Mouse (Mus musculus): ENCODE measurements at regions not wholly inside any gene's neighbourhood (a gene's known extent, or its start where the extent isn't known, plus 50 kb on each side); places are given as distances from the start of the nearest gene placed in this dataset.

- WGBS = 36% methylated on average over 1 of the region's 1 CpGs
- no peak for ATAC-seq (ENCODE audit: insufficient number of reproducible peaks, insufficient read depth, low FRiP score, low read depth)
These were observed 416.3 kb upstream of the Ubash3b start for GRCm38 (mm10) chr9:41577760-41578159.

DNA sequence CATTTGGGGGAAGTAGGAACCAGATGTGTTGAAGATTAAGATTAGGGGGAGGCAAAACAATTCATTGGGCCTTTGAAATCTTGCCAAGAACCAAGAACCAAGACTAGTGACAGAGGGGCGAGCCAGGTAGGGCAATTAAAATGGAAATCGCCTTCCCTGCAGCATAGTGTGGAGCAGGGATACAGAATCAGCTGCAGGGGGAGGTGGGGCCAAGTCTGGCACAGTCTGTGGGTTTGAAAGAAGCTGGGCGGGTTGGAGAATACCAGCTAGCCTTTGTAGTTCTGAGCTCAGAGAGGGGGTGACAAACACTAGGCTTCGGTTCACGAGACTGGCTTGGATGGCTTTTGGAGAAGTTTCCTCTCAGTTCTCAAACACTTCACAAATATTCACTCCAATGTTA lies 414.3 kb upstream of the Ubash3b start:
- H3K36me3 ChIP-seq (ENCODE audit: control insufficient read depth, insufficient read depth, low read length) = no peaks in the 10 kb centered on the region
- no peak for ATAC-seq (ENCODE audit: insufficient number of reproducible peaks, insufficient read depth, low FRiP score, low read depth)
- WGBS = 57% methylated on average over 5 of the region's 5 CpGs
- H3K9ac ChIP-seq (ENCODE audit: low read length) = no peak overlapping the region
- peaks cover 4 to 7% of the 10 kb centered on the region in 2 experiments; a peak in 3 of 4 replicates for H3K4me1 ChIP-seq (ENCODE audit: control insufficient read depth in 2 of 2, insufficient read depth in 2 of 2, low read length in 2 of 2)
- no peak overlapping the region for H3K27ac ChIP-seq (replicated peaks in 1 of 2; ENCODE audit: control insufficient read depth in 1 of 2, insufficient read depth in 1 of 2, low read depth in 2 of 2, low read length in 2 of 2)
- H3K4me3 ChIP-seq (ENCODE audit: control insufficient read depth in 1 of 2, insufficient read depth in 1 of 2, low read depth in 1 of 2, low read length in 2 of 2) = no peak overlapping the region
- no peak overlapping the region for H3K4me2 ChIP-seq (ENCODE audit: low read length)
- H3K27me3 ChIP-seq (ENCODE audit: control insufficient read depth, insufficient read depth, low read length) = no peaks in the 10 kb centered on the region
- H3K9me3 ChIP-seq (ENCODE audit: control insufficient read depth, low read length) = no peaks in the 10 kb centered on the region

More at GRCm38 (mm10) chr9:41577760-41578159, 416.3 kb upstream of the Ubash3b start:
- Histone ChIP-seq H3K9ac (ENCODE audit: low read length) (no peak overlapping the region), H3K4me1 (ENCODE audit: control insufficient read depth in 2 of 2, insufficient read depth in 2 of 2, low read length in 2 of 2) (peaks cover 4 to 7% of the 10 kb centered on the region in 2 experiments; a peak in 3 of 4 replicates), H3K4me3 (ENCODE audit: control insufficient read depth in 1 of 2, insufficient read depth in 1 of 2, low read depth in 1 of 2, low read length in 2 of 2) (no peak overlapping the region), H3K9me3 (ENCODE audit: control insufficient read depth, low read length) (no peaks in the 10 kb centered on the region), H3K4me2 (ENCODE audit: low read length) (no peak overlapping the region), H3K27me3 (ENCODE audit: control insufficient read depth, insufficient read depth, low read length) (no peaks in the 10 kb centered on the region), H3K36me3 (ENCODE audit: control insufficient read depth, insufficient read depth, low read length) (no peaks in the 10 kb centered on the region), H3K27ac (replicated peaks in 1 of 2; ENCODE audit: control insufficient read depth in 1 of 2, insufficient read depth in 1 of 2, low read depth in 2 of 2, low read length in 2 of 2) (no peak overlapping the region)

DNA sequence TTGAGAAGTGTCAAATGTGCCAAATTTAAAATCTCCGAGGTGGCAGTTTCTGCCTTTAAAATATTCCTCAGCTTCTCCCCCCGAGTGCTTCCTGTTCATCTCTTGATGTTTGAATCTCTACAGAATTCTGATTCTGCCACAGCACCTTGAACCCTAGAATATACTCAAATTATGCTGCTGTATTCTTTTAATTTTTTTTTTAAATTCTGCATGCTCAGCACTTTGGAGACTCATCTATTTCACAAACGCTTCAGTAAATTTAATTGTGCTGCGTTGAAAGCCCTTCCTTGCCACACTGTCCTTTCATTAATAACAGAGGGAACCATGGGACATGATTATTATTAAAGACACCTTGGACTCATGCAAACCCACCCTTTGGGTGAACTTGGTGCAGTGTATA lies 408.8 kb upstream of the Ubash3b start:
- Histone ChIP-seq H3K36me3 (ENCODE audit: control insufficient read depth, insufficient read depth, low read length) (no peaks in the 10 kb centered on the region), H3K27ac (replicated peaks in 1 of 2; ENCODE audit: control insufficient read depth in 1 of 2, insufficient read depth in 1 of 2, low read depth in 2 of 2, low read length in 2 of 2) (no peak overlapping the region), H3K27me3 (ENCODE audit: control insufficient read depth, insufficient read depth, low read length) (no peaks in the 10 kb centered on the region), H3K9me3 (ENCODE audit: control insufficient read depth, low read length) (no peaks in the 10 kb centered on the region), H3K9ac (ENCODE audit: low read length) (no peak overlapping the region), H3K4me3 (ENCODE audit: control insufficient read depth in 1 of 2, insufficient read depth in 1 of 2, low read depth in 1 of 2, low read length in 2 of 2) (no peak overlapping the region), H3K4me1 (ENCODE audit: control insufficient read depth in 2 of 2, insufficient read depth in 2 of 2, low read length in 2 of 2) (no peaks in the 10 kb centered on the region), H3K4me2 (ENCODE audit: low read length) (no peak overlapping the region)
- ATAC-seq (ENCODE audit: insufficient number of reproducible peaks, insufficient read depth, low FRiP score, low read depth) = no peak
- WGBS = 89% methylated on average over 4 of the region's 4 CpGs

- Histone ChIP-seq H3K36me3 (ENCODE audit: control insufficient read depth, insufficient read depth, low read length) (no peaks in the 10 kb centered on the region), H3K4me1 (ENCODE audit: control insufficient read depth in 2 of 2, insufficient read depth in 2 of 2, low read length in 2 of 2) (no peaks in the 10 kb centered on the region)
- 64% methylated on average over 5 of the region's 5 CpGs for WGBS
These were observed 405.0 kb upstream of the Ubash3b start for GRCm38 (mm10) chr9:41566496-41566895.

GRCm38 (mm10) chr9:41565784-41566183 lies 404.3 kb upstream of the Ubash3b start:
- no peak overlapping the region for H3K9ac ChIP-seq (ENCODE audit: low read length)
- H3K4me3 ChIP-seq (ENCODE audit: control insufficient read depth in 1 of 2, insufficient read depth in 1 of 2, low read depth in 1 of 2, low read length in 2 of 2) = no peak overlapping the region
- H3K4me2 ChIP-seq (ENCODE audit: low read length) = no peak overlapping the region
- no peaks in the 10 kb centered on the region for H3K9me3 ChIP-seq (ENCODE audit: control insufficient read depth, low read length)
- no peak overlapping the region for H3K27ac ChIP-seq (replicated peaks in 1 of 2; ENCODE audit: control insufficient read depth in 1 of 2, insufficient read depth in 1 of 2, low read depth in 2 of 2, low read length in 2 of 2)
- H3K27me3 ChIP-seq (ENCODE audit: control insufficient read depth, insufficient read depth, low read length) = no peaks in the 10 kb centered on the region
- H3K36me3 ChIP-seq (ENCODE audit: control insufficient read depth, insufficient read depth, low read length) = no peaks in the 10 kb centered on the region
- no peak for ATAC-seq (ENCODE audit: insufficient number of reproducible peaks, insufficient read depth, low FRiP score, low read depth)
- H3K4me1 ChIP-seq (ENCODE audit: control insufficient read depth in 2 of 2, insufficient read depth in 2 of 2, low read length in 2 of 2) = no peaks in the 10 kb centered on the region
- 87% methylated on average over 7 of the region's 7 CpGs for WGBS

More at GRCm38 (mm10) chr9:41566496-41566895, 405.0 kb upstream of the Ubash3b start:
- Histone ChIP-seq H3K4me2 (ENCODE audit: low read length) (no peak overlapping the region), H3K27me3 (ENCODE audit: control insufficient read depth, insufficient read depth, low read length) (no peaks in the 10 kb centered on the region), H3K9me3 (ENCODE audit: control insufficient read depth, low read length) (no peaks in the 10 kb centered on the region), H3K27ac (replicated peaks in 1 of 2; ENCODE audit: control insufficient read depth in 1 of 2, insufficient read depth in 1 of 2, low read depth in 2 of 2, low read length in 2 of 2) (no peak overlapping the region), H3K9ac (ENCODE audit: low read length) (no peak overlapping the region), H3K4me3 (ENCODE audit: control insufficient read depth in 1 of 2, insufficient read depth in 1 of 2, low read depth in 1 of 2, low read length in 2 of 2) (no peak overlapping the region)
- ATAC-seq (ENCODE audit: insufficient number of reproducible peaks, insufficient read depth, low FRiP score, low read depth) = no peak

DNA sequence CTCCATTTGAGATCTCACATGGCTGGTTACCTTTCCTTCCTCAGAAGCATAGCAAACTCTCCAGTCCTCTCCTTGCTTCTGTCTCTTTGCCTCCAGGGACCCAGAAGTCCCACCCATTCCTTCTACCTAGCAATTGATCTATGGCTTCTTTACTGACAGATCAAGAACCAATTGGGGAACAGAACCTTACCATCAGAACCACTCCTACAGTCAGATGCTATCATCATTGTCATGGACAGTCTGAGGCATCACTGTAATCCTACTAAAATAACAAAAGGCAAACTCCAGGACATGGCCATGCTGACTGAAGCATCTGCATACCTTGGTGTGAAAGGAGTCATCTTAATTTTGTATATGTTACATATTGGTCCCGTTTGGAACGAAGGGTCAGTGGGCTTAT lies 401.9 kb upstream of the Ubash3b start:
- no peaks in the 10 kb centered on the region for H3K9me3 ChIP-seq (ENCODE audit: control insufficient read depth, low read length)
- ATAC-seq (ENCODE audit: insufficient number of reproducible peaks, insufficient read depth, low FRiP score, low read depth) = no peak
- no peak overlapping the region for H3K27ac ChIP-seq (replicated peaks in 1 of 2; ENCODE audit: control insufficient read depth in 1 of 2, insufficient read depth in 1 of 2, low read depth in 2 of 2, low read length in 2 of 2)
- H3K27me3 ChIP-seq (ENCODE audit: control insufficient read depth, insufficient read depth, low read length) = no peaks in the 10 kb centered on the region
- H3K4me3 ChIP-seq (ENCODE audit: control insufficient read depth in 1 of 2, insufficient read depth in 1 of 2, low read depth in 1 of 2, low read length in 2 of 2) = no peak overlapping the region
- no peaks in the 10 kb centered on the region for H3K36me3 ChIP-seq (ENCODE audit: control insufficient read depth, insufficient read depth, low read length)
- H3K9ac ChIP-seq (ENCODE audit: low read length) = no peak overlapping the region
- 81% methylated on average over 2 of the region's 2 CpGs for WGBS
- H3K4me2 ChIP-seq (ENCODE audit: low read length) = no peak overlapping the region
- H3K4me1 ChIP-seq (ENCODE audit: control insufficient read depth in 2 of 2, insufficient read depth in 2 of 2, low read length in 2 of 2) = no peaks in the 10 kb centered on the region

GRCm38 (mm10) chr9:41558456-41558855 lies 397.0 kb upstream of the Ubash3b start:
- Histone ChIP-seq H3K36me3 (ENCODE audit: control insufficient read depth, insufficient read depth, low read length) (no peaks in the 10 kb centered on the region), H3K4me1 (ENCODE audit: control insufficient read depth in 2 of 2, insufficient read depth in 2 of 2, low read length in 2 of 2) (no peaks in the 10 kb centered on the region), H3K4me2 (ENCODE audit: low read length) (no peak overlapping the region), H3K9me3 (ENCODE audit: control insufficient read depth, low read length) (no peaks in the 10 kb centered on the region), H3K4me3 (ENCODE audit: control insufficient read depth in 1 of 2, insufficient read depth in 1 of 2, low read depth in 1 of 2, low read length in 2 of 2) (no peak overlapping the region), H3K9ac (ENCODE audit: low read length) (no peak overlapping the region), H3K27me3 (ENCODE audit: control insufficient read depth, insufficient read depth, low read length) (no peaks in the 10 kb centered on the region), H3K27ac (replicated peaks in 1 of 2; ENCODE audit: control insufficient read depth in 1 of 2, insufficient read depth in 1 of 2, low read depth in 2 of 2, low read length in 2 of 2) (no peak overlapping the region)
- 93% methylated on average over 3 of the region's 3 CpGs for WGBS
- ATAC-seq (ENCODE audit: insufficient number of reproducible peaks, insufficient read depth, low FRiP score, low read depth) = no peak

DNA sequence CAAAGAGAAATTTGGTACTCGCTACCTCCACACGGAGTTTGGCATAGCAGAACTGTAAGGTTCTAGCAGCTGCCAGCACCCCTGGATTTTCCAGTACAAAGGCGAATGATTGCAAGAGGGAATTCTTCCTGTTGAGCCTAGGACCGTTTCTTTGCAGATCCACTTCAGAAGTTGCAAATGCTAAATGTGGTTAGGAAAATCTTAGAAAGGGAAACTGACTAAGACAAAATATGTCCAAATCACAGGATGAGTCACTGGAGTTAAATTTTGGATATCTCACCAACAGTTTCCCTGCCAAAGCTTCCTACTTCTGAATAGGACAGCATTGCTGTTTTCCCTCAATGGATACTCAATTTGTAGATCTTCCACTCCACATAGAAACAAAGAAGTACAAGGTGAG lies 395.4 kb upstream of the Ubash3b start:
- WGBS = 77% methylated on average over 4 of the region's 4 CpGs
- Histone ChIP-seq H3K4me2 (ENCODE audit: low read length) (no peak overlapping the region), H3K36me3 (ENCODE audit: control insufficient read depth, insufficient read depth, low read length) (no peaks in the 10 kb centered on the region), H3K9me3 (ENCODE audit: control insufficient read depth, low read length) (no peaks in the 10 kb centered on the region), H3K4me3 (ENCODE audit: control insufficient read depth in 1 of 2, insufficient read depth in 1 of 2, low read depth in 1 of 2, low read length in 2 of 2) (no peak overlapping the region), H3K27me3 (ENCODE audit: control insufficient read depth, insufficient read depth, low read length) (no peaks in the 10 kb centered on the region), H3K4me1 (ENCODE audit: control insufficient read depth in 2 of 2, insufficient read depth in 2 of 2, low read length in 2 of 2) (no peaks in the 10 kb centered on the region), H3K27ac (replicated peaks in 1 of 2; ENCODE audit: control insufficient read depth in 1 of 2, insufficient read depth in 1 of 2, low read depth in 2 of 2, low read length in 2 of 2) (no peak overlapping the region), H3K9ac (ENCODE audit: low read length) (no peak overlapping the region)
- no peak for ATAC-seq (ENCODE audit: insufficient number of reproducible peaks, insufficient read depth, low FRiP score, low read depth)

Measured in heart, embryonic 14.5 days (tissue).